Mouse (Mus musculus) liver, embryonic 14.5 days (tissue): ENCODE results near the gene Irf2bp2. TPM values are rescaled to one million over a fixed set of nuclear protein-coding genes. Genes with fewer than 3 reads are reported as not detected.

Experiments used
- ATAC-seq: fragments of 200-750 bp; cut with Nextera tagmentation; 2 replicates; pipeline ENCODE4 v1.8.0; 2017; ENCODE audit warnings: moderate number of reproducible peaks, mild to moderate bottlenecking, moderate library complexity; ENCODE audit not compliant: insufficient read depth
- DNase-seq, 3 experiments: peaks; one replicate each; pipeline ENCODE4 v3.0.0-alpha.2; 2012 to 2013; ENCODE audit warnings: low read depth in 3 of 3, low spot score in 3 of 3
- H3K27ac ChIP-seq: fragments of 300-500 bp; sonication (generic); 2 replicates; pipeline ENCODE4 v1.5.1; 2014; ENCODE audit warnings: moderate library complexity, mild to moderate bottlenecking, control low read depth, inconsistent platforms
- H3K27me3 ChIP-seq: fragments of 300-500 bp; sonication (generic); 2 replicates; pipeline ENCODE4 v1.6.1; 2014; ENCODE audit warnings: mild to moderate bottlenecking, low read length, moderate library complexity; ENCODE audit not compliant: control insufficient read depth, insufficient read depth
- H3K36me3 ChIP-seq: fragments of 300-500 bp; sonication (generic); replicated peaks from 2 replicates; pipeline ENCODE4 v1.6.1; 2014; ENCODE audit warnings: low read depth; ENCODE audit not compliant: control insufficient read depth, insufficient read depth
- H3K4me1 ChIP-seq, 2 experiments: fragments of 200-500 bp in 1 of 2; fragments of 300-500 bp in 1 of 2; sonication (generic) in 1 of 2; replicated peaks; 2 replicates each; pipeline ENCODE4 v1.6.1; 2012 to 2014; ENCODE audit warnings: antibody characterized with exemption in 1 of 2, inconsistent platforms in 1 of 2, low read length in 1 of 2; ENCODE audit not compliant: control insufficient read depth in 2 of 2, insufficient read depth in 2 of 2
- H3K4me2 ChIP-seq: fragments of 300-500 bp; sonication (generic); 2 replicates; pipeline ENCODE4 v1.6.1; 2014; ENCODE audit warnings: low read depth, mild to moderate bottlenecking, control low read depth, moderate library complexity
- H3K4me3 ChIP-seq, 2 experiments: fragments of 200-500 bp in 1 of 2; fragments of 300-500 bp in 1 of 2; sonication (generic) in 1 of 2; 2 replicates each; pipeline ENCODE4 v1.5.1; 2012 to 2014; ENCODE audit warnings: low read depth in 2 of 2, low read length in 2 of 2, mild to moderate bottlenecking in 2 of 2, control low read depth in 1 of 2, inconsistent platforms in 1 of 2, moderate library complexity in 1 of 2; ENCODE audit not compliant: insufficient read depth in 1 of 2
- H3K9ac ChIP-seq: fragments of 300-500 bp; sonication (generic); replicated peaks from 2 replicates; pipeline ENCODE4 v1.6.1; 2014; ENCODE audit warnings: mild to moderate bottlenecking, control low read depth, moderate library complexity
- H3K9me3 ChIP-seq: fragments of 300-500 bp; sonication (generic); 2 replicates; pipeline ENCODE4 v1.6.1; 2016; ENCODE audit warnings: low read length, mixed read lengths; ENCODE audit not compliant: control insufficient read depth
- CTCF ChIP-seq: IDR thresholded peaks from 2 replicates; pipeline ENCODE4 v1.5.1; 2016; ENCODE audit warnings: antibody characterized with exemption, low read depth, control low read depth
- EP300 ChIP-seq: IDR thresholded peaks from 2 replicates; pipeline ENCODE4 v1.6.1; 2016; ENCODE audit warnings: antibody characterized with exemption, low read depth
- WGBS: fragments of 180-500 bp; shearing (Covaris S2); extraction: QIAGEN DNeasy Blood & Tissue Kit; methylation state at CpG from one replicate; pipeline ENCODE4 v1.1.7; 2014; ENCODE audit not compliant: insufficient replicate concordance; 5-methylcytosine and 5-hydroxymethylcytosine counted together
- polyA plus RNA-seq, 2 experiments: library from polyadenylated mRNA; depleted of rRNA in 1 of 2; stranded (reverse) in 1 of 2; unstranded in 1 of 2; fragments of >200 nt; fragmentation: Nextera tagmentation in 1 of 2; extraction: Ambion mirVana in 1 of 2; gene quantifications; 2 replicates each; pipeline versions ENCODE4 v1.2.1 to v1.2.3; 2012 to 2014

Irf2bp2 gene
- polyA plus RNA-seq, 2 experiments, result 2.8 to 10.9 TPM

GRCm38 (mm10) chr8:126576919-126577318, 16.9 kb downstream of the Irf2bp2 start:
- Histone ChIP-seq H3K9ac (no peak overlapping the region), H3K4me3 (no peak overlapping the region), H3K4me2 (no peak overlapping the region), H3K4me1 (no peaks in the 10 kb centered on the region), H3K27me3 (no peaks in the 10 kb centered on the region), H3K27ac (no peak overlapping the region), H3K9me3 (no peaks in the 10 kb centered on the region), H3K36me3 (no peaks in the 10 kb centered on the region)
- 76% methylated on average over 8 of the region's 8 CpGs for WGBS
- no peak for ATAC-seq
- DNase-seq, result no peak
- TF ChIP-seq EP300 (no peak), CTCF (no peak)

GRCm38 (mm10) chr8:126576086-126576485, 17.7 kb downstream of the Irf2bp2 start:
- DNase-seq (no peak), ATAC-seq (no peak)
- Histone ChIP-seq H3K9ac (no peak overlapping the region), H3K27ac (no peak overlapping the region), H3K4me2 (no peak overlapping the region), H3K4me3 (no peak overlapping the region), H3K4me1 (0 out of 4 replicates have a peak, but pooled peaks cover 0 to under 1% of the 10 kb centered on the region in 2 experiments), H3K27me3 (no peaks in the 10 kb centered on the region), H3K9me3 (no peaks in the 10 kb centered on the region), H3K36me3 (no peaks in the 10 kb centered on the region)
- TF ChIP-seq CTCF (no peak), EP300 (no peak)

GRCm38 (mm10) chr8:126574882-126575637, 18.7 kb downstream of the Irf2bp2 start:
- no peak for ATAC-seq

GRCm38 (mm10) chr8:126573878-126574277, 19.9 kb downstream of the Irf2bp2 start:
- H3K4me1 ChIP-seq, result 0 out of 4 replicates have a peak, but pooled peaks cover 0 to 2% of the 10 kb centered on the region in 2 experiments
- no peaks in the 10 kb centered on the region for H3K36me3 ChIP-seq
- no peak overlapping the region for H3K9ac ChIP-seq
- H3K4me3 ChIP-seq, result no peak overlapping the region
- 68% methylated on average over 4 of the region's 4 CpGs for WGBS
- DNase-seq, result no peak
- H3K27me3 ChIP-seq, result no peaks in the 10 kb centered on the region
- TF ChIP-seq CTCF (no peak), EP300 (no peak)
- H3K4me2 ChIP-seq, result no peak overlapping the region
- H3K27ac ChIP-seq, result no peak overlapping the region
- no peak for ATAC-seq
- H3K9me3 ChIP-seq, result no peaks in the 10 kb centered on the region

More at GRCm38 (mm10) chr8:126574882-126575637, 18.7 kb downstream of the Irf2bp2 start:
- H3K4me1 ChIP-seq, result 0 out of 4 replicates have a peak, but pooled peaks cover 0 to 2% of the 10 kb centered on the region in 2 experiments
- no peaks in the 10 kb centered on the region for H3K27me3 ChIP-seq
- TF ChIP-seq CTCF (no peak), EP300 (no peak)
- 68% methylated on average over 16 of the region's 16 CpGs for WGBS
- no peak overlapping the region for H3K27ac ChIP-seq
- no peak overlapping the region for H3K4me3 ChIP-seq
- no peak overlapping the region for H3K4me2 ChIP-seq
- H3K9me3 ChIP-seq, result no peaks in the 10 kb centered on the region
- no peak for DNase-seq
- H3K9ac ChIP-seq, result no peak overlapping the region
- no peaks in the 10 kb centered on the region for H3K36me3 ChIP-seq

GRCm38 (mm10) chr8:126573079-126573694, 20.6 kb downstream of the Irf2bp2 start:
- WGBS, result 53% methylated on average over 6 of the region's 6 CpGs
- no peaks in the 10 kb centered on the region for H3K9me3 ChIP-seq
- H3K4me1 ChIP-seq, result 0 out of 4 replicates have a peak, but pooled peaks cover 0 to 2% of the 10 kb centered on the region in 2 experiments
- no peaks in the 10 kb centered on the region for H3K27me3 ChIP-seq
- no peak overlapping the region for H3K4me2 ChIP-seq
- H3K9ac ChIP-seq, result no peak overlapping the region
- DNase-seq (no peak), ATAC-seq (no peak)
- no peak overlapping the region for H3K27ac ChIP-seq
- H3K36me3 ChIP-seq, result no peaks in the 10 kb centered on the region
- H3K4me3 ChIP-seq, result no peak overlapping the region
- no peak for TF ChIP-seq CTCF
- TF ChIP-seq EP300, result no peak
